Mouse (Mus musculus) kidney, adult 18-20 months (tissue): ENCODE results near the gene Nmt1.

ENCODE experiments used
- DNase-seq: peaks from one replicate; pipeline ENCODE4 v3.0.0; 2021

Nmt1 gene

DNA sequence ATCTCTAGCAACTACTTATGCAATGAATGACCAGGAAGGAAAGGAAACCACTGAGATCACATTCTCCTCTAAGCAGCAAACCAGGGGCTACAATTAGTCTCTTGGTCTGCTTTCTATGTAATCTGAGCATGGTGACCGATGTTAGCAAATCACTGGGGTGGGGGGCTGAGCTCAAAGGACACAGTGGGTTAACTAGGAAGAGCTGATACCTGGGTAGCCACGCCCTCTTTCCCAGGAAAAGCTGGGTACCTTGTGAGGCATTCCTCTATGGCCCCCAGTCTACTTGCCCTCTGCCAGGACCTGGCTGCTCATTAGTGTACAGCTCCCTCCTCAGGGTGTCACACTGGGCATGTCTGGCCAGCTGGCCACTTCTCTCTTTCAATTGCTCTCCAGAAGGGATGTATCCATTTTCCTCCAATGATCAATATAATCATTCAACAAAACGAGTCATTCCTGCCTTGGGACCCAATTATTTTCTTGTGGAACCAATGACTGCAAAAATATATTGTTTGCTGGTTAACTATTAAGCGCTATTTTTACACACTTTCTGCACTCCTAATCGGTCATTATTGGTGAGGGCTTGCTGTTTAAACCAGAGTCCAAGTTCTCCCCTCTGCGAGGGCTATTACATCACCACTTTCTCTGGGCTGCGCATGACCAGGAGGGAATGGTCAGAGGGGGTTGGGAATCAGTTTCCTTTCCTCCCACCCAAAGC lies 21.5 kb upstream of the Nmt1 start:
- no peak for DNase-seq

DNA sequence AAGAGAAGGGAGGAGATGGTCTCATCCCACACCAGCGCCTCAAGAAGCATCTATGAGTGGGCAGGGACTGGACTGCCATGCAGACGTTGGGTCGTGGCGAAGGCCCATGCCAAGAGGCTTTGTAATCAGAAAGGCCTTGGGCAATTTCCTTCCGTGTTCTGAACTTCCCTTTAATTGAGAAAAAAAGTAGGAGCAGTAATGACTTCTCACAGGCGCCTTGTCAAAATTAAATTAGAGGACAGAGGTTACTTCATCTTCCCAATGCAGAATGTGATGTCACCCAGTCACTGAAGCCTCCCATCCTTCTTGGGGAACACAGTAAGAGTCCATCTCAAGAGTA lies 21.0 kb upstream of the Nmt1 start:
- no peak for DNase-seq

DNA sequence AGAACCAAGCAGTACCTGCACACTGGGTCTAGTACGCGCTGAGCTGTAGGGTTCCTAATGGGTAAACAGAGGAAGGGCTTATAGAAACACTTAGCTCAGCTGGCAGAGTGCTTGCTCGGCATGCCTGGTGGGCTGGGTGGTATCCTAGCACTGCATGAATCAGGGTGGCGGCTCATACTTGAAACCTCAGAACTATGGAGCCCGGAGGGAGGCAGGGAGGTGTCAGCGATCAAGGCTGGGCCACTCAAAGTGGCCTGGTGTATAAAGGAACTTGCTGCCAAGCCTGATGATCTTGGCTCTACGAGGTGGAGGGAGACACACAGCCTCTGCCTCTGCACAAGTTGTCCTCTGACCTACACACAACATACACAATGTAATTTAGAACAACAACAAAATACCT lies 19.4 kb upstream of the Nmt1 start:
- no peak for DNase-seq

DNA sequence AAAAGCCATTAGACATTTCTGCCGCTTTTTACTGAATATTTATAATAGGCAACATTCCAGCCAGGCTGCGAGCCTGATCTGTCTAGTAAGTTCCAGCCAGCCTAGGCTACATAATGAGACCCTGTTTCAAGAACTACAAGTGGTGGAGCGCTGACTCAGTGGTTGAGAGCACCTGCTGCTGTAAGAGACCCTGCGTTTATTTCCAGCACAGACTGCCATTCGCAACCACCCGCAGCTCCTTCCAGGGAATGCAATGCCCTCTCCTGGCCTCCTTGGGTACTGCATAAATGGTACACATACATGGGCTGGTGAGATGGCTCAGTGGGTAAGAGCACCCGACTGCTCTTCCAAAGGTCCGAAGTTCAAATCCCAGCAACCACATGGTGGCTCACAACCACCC lies 18.8 kb upstream of the Nmt1 start:
- DNase-seq = peak; percentile 32

DNA sequence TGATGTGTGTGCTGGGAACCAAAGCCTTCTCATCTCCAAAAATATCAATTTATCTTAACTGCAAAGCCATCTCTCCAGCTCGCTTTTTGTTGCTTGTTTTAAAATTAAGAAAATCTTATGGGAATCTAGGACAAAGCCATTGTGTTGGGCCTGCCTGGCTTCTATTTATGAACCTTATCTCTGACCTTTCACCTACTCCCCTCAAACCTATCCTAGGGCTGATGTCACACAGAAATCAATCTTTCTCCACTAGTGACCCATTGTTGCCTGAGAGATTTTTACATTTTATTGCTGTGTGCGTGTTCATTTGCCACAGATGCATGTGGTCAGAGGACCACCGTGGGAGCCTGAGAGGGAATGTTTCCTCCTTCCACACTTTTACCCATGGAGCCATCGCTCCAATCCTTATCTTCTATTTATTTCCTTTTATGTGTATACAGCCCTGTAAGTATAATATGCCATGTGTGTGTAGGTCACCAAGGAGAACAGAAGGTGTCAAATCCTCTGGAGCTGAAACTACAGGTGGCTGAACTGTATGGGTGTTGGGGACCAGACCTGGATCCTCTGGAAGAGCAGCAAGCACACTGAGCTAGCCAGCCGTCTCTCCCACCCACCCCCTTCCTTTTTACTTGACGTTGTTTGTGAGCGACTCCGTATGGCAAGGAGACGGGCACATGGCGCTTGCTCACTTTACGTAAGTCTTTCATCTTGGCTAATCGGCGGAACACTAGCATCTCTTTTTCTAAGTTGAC lies 17.4 kb upstream of the Nmt1 start:
- no peak for DNase-seq

DNA sequence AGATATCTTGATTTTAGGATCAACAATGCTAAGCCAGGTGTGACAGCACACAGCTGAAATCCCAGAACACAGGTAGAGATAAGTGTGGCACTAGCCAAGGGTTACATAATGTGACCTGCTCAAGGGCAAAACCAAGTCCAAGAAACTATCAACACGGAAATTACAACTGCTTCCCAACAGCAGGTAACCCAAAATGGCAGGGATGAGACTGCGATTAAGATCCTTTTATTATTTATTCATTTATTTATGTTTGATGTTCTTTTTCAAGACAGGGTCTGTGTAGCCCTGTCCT lies 16.8 kb upstream of the Nmt1 start:
- DNase-seq = no peak

DNA sequence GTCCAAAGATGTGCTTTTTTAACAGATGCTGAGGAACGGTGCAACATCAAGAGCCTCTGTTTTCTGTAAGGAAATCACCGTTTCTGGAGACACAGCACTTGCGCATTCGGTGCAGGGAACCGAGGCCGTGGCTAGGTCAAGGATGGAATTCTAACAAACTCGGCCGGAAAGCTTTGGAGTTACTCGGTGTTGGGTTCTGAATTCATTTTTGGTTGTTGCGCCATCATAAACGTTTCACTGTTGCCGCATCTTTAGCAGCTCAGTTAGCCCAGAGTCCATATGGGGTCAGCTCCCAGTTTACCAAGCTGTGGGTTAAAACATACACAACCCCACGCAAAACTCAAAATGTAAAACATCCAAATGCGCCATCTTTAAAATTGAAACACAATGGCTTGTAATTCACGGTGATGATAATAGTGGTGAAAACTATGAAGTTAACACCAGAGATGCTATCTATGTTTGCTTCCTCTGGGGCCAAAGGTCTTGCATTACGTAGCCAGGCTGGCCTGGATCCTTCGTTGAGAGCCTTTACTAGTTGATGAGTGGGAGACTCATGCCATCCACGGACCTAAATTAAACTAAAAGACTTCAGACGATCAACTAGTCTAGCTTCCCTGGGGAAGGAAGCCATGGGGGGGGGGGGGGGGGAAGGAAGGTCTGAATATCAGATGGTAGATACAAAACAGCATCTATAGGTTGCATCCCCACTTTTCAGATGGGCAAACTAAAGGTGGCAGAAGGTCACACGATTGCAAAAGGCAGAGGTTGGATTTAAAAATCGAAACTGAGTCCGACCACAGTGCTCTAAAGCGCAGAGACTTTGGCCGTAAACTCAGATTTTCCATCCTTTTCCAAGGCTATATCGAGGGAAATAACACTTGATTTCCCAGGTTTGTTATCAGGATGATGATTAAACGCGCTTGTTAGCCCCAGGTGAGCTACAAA lies 11.8 kb upstream of the Nmt1 start:
- DNase-seq = no peak

DNA sequence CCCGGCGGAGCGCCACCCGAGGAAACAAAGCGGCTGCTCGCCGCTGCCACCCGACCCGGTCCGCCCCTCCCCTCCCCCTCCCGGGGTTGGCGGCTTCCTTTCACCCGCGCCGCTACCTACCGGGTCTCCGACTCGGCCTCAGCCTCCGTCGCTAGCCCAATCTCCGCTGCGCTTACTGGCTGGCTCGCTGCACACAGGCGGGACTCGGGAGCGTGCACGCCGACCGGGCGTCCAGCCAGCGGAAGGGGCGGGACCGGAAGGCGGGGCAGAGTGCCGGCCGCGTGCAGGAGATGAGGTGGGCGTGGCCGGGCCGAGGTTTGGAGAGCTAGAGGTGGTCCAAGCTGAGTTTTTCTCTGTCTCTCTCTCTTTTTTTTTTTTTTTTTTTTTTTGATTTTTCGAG lies 11.1 kb upstream of the Nmt1 start:
- peak; percentile 98 for DNase-seq

DNA sequence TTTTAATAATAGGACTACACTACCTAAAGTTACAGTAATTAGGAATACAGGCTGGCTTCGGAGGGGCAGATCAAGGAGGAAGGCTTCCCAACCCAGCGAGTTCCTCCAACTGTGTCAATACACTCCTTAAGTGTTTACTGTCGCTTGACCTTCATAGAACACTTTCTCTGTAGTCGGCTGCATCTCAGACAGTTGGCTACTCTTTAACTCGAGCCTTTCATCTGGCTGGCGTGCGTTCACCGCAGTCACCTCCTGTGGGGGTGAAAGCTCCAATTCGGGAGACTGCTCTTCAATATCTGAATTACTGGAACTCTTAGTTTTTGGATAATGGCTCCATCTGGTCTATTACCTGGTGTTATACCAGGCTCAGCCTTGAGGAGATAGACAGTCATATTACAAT lies 10.3 kb upstream of the Nmt1 start:
- peak; percentile 33 for DNase-seq

DNA sequence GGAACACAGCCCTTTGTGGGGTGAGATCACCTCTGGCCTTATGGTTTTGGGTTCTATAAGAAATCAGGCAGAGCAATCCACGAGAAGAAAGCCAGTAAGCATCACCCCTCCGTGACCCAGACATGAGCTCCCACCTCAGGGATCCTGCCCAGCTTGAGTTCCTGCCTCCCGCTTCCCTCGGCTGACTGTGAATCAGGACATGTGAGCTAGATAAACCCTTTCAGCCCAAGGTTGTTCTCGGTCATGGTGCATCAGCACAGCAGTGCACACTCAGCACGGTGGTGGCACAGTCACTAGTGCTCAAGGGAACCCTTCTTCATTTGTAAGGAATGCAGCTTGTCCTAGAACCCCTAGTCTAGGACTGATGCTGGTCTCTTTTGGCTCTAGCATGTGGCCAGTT lies 9.1 kb upstream of the Nmt1 start:
- no peak for DNase-seq

DNA sequence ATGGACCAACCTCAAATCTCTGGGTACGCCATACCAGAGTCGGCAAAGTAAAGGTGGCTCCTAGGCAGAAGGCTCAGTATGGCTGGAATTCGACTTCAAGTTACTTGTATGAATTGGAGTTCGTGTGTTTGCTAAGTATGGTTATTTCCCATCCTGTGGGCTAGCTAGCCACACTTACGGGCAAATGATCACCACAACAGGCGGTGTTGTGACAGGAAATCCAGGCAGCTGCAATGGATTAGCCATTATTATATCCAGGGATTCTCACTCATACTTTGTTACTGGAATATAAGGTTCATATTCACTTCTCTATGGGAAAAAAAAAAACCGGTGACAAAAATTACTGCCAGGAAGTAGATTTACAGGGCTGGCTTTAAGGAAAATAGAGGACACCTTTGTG lies 8.7 kb upstream of the Nmt1 start:
- no peak for DNase-seq

DNA sequence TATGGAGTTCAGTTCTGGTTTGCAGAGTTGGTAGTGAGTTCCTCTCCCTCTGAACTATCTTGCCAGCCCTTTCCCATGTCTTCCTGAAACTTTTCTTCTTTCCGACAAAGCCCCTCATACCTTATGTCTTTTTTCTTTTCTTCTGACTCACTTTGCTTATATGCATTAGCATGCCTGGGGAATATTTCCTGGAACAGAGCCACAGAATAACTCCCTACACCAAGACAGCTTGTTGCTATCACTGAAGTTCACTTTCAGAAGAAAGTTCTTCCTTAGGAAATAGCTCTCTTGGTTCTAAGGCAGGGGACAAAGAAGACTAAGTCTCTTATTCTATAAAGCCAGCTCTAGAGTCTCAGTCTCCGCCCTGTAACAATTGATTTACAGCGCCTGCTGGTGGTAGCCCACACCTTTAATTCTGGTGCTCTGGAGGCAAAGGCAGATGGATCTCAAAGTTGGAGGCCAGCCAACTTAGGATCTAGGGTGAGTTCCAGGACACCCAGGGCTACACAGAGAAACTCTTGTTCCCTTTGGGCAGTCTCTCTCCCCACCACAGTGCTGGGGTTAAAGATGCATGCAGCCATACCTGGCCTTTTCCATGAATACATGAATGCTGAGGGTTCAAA lies 7.2 kb upstream of the Nmt1 start:
- DNase-seq = no peak

DNA sequence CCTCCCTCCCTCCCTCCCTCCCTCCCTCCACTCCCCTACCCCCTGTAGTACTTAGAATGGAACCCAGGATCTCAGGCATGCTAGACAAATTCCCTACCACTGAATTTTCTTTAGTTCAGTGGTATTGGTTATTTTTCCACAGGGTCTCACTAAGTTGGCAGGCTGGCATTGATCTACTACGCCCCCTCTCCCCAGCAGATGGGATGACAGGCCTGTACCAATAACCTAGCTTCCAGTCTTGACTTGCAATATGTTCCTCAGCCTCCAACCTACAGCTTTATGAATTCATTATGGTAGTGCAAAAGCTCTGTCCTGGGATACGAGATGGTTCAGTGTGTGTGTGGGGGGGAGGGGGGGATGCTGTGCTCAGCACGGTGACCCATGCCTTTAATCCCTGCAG lies 4.0 kb upstream of the Nmt1 start:
- DNase-seq = no peak

DNA sequence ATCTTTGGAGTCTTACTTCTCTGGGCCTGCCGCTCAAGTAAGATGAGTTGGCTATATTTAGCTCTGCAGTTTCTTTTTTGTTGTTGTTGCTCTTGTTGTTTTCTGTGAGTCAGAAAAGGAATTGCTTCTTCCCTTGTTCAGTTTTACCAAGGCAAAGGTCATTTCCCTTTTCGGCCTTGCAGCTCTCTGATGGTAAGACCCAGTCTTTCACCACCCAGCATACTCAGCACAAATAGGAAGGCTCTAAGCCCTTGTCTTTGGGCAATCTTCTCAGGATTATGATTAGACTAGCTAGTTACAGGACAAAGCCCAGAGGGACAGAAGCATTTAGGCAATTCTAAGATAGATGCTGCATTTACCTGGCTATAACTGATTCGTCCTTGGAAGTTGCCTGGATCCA lies 1.1 kb upstream of the Nmt1 start:
- no peak for DNase-seq

DNA sequence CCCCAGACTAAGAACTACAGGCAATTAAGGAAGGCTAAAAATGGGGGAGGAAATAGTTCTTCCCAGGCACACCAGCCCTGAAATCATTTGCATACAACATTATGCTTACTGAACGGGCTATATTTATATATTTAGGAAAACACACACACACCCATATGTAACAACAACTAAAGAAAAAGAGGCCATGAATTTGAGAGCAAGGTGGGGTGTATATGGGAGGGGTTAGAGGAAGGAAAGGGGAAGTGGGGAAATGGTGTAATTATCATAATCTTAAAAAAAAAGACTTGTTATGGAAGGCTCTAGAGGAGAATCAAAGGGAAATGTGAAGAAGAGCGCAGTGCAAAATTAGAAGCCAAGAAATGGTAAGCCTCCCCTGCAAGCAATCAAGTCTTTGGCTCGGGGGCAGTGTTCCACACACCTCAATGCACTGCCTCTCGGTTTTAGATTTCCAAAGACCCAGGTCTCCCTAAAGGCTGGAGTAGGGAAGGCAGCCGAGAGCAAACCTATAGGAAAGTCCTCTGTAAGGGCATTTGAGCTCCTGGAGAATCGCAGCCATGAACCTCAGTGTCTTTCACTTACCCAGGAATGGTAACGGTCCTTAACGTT lies 317 bp upstream of the Nmt1 start:
- no peak for DNase-seq

DNA sequence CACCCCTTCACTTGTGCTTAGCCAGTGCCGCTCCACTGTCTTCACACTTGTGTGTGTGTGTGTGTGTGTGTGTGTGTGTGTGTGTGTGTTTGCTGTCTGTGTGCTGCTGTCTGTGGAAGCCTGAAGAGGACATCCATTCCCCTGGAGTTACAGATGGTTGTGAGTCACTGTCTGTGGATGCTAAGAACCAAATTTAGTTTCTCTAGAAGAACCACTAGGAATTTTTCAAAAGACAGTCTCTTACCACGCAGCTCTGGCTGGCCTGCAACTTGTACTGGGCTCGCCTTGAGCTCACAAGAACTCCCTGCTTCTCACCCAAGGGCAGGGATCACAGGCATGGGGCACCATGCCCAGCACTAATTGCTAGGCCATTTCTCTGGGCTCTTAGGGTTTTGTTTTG lies 5.0 kb downstream of the Nmt1 start:
- no peak for DNase-seq

DNA sequence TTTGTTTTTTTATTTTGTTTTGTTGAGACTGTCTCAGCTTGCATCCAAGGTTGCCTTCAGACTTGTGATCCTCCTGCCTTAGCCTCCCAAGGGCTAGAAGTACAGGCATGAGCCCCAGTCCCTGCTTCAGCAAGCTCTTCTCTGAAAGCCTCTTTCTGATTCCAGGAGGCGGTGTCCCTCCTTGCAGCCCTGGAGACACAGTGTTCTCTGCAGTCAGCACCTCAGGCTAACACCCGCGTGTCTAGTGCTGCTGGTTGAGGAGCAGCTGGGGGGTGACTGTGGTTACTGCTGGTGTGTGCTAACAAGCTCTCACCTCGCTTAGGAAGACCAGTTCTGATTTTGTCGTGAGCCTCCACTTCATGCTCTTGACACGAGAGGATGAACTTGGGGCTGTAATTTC lies 7.0 kb downstream of the Nmt1 start:
- no peak for DNase-seq

DNA sequence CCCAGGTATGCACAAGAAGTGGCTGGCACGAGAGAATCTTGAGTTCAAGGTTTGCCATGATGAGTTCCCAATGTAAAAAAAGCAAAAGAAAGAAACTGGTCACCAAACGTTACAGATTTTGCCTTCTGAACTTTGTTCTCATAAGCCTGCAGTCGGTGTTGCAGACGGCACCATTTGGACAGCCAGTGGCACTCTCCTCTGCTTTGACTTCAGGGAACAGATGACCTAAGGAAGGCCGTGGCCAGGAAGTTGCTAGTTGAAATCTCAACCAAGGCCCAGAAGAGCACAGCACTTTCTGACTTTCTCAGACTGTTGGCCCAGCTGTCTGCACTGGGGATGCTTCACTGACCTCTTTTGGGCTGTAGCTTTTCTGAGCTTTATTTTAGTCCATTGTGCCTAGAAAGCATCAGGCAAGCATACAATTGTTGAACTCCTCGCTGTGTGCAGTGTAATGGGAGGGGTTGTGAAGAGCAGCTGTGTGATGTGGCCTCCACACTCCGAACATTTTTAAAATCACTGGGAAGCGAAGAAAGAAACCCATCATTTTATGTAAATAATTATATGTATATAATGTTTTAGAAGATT lies 9.0 kb downstream of the Nmt1 start:
- DNase-seq = no peak

DNA sequence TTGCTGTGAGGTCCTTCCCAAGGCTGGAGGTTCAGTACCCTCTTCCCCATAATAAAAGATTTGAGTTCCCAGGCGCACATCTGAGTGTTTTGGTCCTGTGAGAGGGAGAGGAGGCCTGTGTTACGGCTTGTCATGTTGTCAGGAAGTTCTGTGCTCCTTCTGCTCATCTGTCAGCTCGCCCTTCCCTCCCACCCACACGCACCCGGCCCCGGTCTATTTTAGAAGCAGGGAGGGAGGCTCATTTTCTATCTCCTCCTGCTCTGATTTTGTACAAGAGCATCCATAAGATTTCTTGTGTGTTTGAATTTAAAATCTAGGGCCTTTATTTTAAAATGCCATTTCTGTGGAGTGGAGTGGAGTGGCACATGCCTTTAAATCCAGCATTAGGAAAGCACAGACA lies 10.0 kb downstream of the Nmt1 start:
- no peak for DNase-seq

DNA sequence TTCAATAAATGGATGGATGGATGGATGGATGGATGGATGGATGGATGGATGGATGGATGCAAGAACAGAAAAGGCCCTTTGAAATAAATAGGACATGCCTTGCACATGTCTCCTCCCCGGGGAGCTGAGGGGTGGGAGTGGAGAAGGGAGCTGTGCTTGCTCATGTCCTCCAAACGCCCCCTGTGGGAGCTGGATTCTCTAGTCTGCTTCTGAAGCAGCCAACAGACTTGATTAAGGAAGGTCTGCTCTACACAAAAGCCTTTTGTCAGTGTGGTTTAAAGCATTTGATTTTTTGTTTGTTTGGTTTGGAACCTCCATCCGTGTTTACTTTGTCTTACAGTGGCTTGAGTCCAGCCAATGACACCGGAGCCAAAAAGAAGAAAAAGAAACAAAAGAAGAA lies 14.8 kb downstream of the Nmt1 start:
- no peak for DNase-seq

DNA sequence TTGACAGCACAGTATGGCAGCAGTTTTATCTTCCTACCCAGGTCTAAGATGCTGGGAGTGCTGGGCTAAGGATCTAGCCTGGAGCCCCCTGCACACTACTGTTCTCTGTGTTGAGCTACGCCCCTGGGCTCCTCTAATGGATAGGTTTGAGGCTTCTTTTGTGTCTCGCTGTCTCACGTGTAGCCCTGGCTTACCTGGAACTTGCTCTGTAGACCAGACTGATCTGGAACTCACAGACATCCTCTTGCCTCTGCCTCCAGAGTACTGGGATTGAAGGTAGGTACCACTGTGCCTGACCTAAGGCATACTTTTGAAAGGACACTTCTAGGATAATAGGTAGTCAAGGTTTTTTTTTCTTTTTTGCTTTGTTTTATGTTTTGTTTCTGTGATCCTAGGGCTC lies 16.0 kb downstream of the Nmt1 start:
- DNase-seq = no peak

DNA sequence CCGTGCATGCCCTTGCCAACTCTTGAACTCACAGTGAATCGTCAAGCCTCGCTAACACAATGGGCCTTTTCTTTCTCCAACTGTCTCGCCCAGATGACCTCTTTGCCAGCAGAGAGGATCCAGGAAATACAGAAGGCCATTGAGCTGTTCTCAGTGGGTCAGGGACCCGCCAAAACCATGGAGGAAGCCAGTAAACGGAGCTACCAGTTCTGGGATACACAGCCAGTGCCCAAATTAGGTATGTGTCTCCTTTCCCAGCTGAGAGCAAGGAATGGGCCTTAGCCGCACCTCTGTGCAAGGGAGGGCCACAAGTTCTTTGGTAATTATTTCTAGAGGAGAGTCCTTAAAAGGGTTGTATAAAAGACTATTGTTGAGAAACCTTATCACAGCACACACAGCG lies 18.3 kb downstream of the Nmt1 start:
- no peak for DNase-seq

DNA sequence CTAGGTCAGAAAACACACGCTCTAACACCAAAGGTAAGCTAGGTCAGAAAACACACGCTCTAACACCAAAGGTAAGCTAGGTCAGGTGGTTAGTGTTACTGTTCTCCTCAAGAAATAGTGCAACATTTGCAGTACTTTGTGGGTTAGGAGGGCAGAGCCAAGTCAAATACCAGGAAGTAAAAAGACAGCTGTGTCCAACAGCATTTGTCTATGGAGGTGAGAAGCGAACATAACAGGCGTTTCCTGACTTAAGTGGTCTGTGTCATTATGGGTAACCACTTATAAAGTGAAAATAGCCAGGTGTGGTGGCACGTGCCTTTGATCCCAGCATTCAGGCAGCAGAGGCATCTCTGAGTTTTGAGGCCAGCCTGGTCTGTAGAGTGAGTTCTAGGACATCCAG lies 21.6 kb downstream of the Nmt1 start:
- no peak for DNase-seq
